Mouse (Mus musculus): ENCODE measurements around the gene Arsj. TPM values are rescaled to one million over a fixed set of nuclear protein-coding genes. Genes with fewer than 3 reads are reported as not detected.

Arsj gene
- polyA plus RNA-seq, 1 experiment, result 0.86 TPM

DNA sequence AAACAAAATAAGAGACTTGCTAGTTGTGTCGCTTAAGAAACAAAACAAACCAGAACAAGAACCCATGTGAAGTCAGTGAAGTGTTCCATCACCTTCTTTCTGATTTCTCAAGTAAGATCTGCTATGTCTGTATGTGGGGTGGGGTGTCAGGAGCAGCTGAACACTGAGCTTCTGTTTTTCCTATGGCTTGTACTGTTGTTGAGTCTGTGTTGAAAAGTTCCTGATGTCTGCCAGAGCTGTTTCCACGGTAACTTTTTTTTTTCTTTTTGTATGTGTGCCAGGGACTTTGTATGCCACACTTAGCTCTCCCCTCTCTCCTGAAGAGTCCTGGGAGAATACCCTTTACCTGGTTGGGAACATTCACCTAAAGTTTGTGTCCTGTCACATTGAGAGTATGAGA lies 34.0 kb downstream of the Arsj start:
- Histone ChIP-seq H3K4me1 (ENCODE audit: control insufficient read depth, insufficient read depth, low read length) (peaks cover 2% of the 10 kb centered on the region), H3K4me3 (ENCODE audit: insufficient read depth, low read length) (no peak overlapping the region), H3K27ac (ENCODE audit: insufficient read depth, low read length) (no peak overlapping the region)
- TF ChIP-seq POLR2A (IDR thresholded peaks at IDR 0.05; ENCODE audit: extremely low read depth, insufficient read depth, low read length), result no peak
- TF ChIP-seq CTCF (IDR thresholded peaks at IDR 0.05; ENCODE audit: extremely low read depth, insufficient read depth, low read length), result no peak

DNA sequence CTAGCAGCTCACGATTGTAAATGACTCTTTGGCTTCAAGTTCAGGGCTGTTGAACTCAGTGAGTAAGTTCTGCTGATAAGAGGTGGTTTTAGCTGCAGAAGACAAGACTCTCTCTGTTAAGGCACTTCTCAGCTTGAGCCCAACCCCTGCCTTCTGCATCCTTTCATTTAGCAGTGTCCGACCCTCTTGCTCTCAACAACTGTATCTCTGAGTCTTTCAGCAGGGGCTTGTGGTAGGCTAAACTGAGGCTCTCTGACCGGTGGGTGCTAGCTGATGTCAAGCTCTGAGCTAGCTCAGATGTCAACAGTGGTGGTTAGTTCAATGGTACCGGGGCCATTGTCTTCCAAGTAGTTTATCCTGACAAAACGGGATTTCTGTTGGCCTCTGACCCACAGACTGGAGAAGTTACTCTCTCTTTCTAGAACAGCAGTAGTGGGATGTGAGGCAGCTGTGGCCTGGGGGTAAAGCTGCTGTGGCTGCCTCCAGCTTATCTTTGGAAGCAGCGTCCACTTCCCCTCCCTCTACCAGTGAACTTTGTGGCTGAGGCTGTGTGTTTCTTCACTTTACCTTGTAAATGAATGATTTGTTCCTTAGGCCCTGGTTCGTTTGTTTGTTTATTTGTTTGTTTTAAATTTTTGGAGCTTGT lies 34.6 kb downstream of the Arsj start:
- TF ChIP-seq CTCF (IDR thresholded peaks at IDR 0.05; ENCODE audit: extremely low read depth, insufficient read depth, low read length) (no peak), POLR2A (IDR thresholded peaks at IDR 0.05; ENCODE audit: extremely low read depth, insufficient read depth, low read length) (no peak)
- no peak overlapping the region for H3K4me3 ChIP-seq (ENCODE audit: insufficient read depth, low read length)
- peaks cover 2% of the 10 kb centered on the region for H3K4me1 ChIP-seq (ENCODE audit: control insufficient read depth, insufficient read depth, low read length)
- H3K27ac ChIP-seq (ENCODE audit: insufficient read depth, low read length), result no peak overlapping the region

DNA sequence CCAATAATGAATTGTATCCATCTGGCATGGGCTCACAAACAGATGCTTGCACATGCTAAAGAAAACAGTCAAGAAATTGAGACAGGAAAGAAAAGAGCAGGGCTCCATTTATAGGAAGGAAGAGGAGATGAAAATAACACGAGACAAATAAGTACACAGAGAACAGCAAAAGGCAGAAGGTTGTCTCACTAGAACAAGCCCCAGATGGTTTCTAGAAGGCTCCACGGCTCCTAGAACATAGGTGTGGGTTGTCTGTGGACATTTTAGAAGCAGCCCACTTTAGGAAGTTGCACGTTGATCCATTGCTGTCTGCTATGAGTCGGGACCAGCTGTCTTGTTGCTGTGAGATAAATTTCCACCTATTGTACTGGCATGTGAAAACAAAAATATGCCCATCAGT lies 37.2 kb downstream of the Arsj start:
- Histone ChIP-seq H3K4me1 (ENCODE audit: control insufficient read depth, insufficient read depth, low read length) (peaks cover 2% of the 10 kb centered on the region), H3K4me3 (ENCODE audit: insufficient read depth, low read length) (no peak overlapping the region), H3K27ac (ENCODE audit: insufficient read depth, low read length) (no peak overlapping the region)
- no peak for TF ChIP-seq CTCF (IDR thresholded peaks at IDR 0.05; ENCODE audit: extremely low read depth, insufficient read depth, low read length)
- TF ChIP-seq POLR2A (IDR thresholded peaks at IDR 0.05; ENCODE audit: extremely low read depth, insufficient read depth, low read length), result no peak

DNA sequence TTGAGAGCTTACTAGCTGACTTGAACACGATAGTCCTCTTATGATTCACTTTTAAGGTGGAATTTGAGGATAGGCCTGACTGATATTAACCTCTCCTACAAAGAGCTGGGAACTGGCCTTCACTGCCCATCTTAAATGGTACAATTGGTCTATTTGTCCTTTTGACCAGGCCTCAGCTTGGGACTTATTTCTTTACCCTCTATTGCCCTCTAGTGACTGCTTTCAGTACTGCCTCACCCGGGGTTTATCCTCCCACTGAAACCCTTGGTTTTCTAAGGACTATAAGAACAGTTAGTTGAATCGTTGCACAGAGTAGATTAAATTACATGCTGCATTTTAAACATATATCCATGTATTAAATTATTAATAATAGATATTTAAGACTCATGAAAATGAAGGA lies 39.4 kb downstream of the Arsj start:
- no peak overlapping the region for H3K27ac ChIP-seq (ENCODE audit: insufficient read depth, low read length)
- no peak for TF ChIP-seq POLR2A (IDR thresholded peaks at IDR 0.05; ENCODE audit: extremely low read depth, insufficient read depth, low read length)
- peak; percentile 68 for TF ChIP-seq CTCF (IDR thresholded peaks at IDR 0.05; ENCODE audit: extremely low read depth, insufficient read depth, low read length)
- no peaks in the 10 kb centered on the region; the same call in 1 of the 2 replicates for H3K4me1 ChIP-seq (ENCODE audit: control insufficient read depth, insufficient read depth, low read length)
- H3K4me3 ChIP-seq (ENCODE audit: insufficient read depth, low read length), result no peak overlapping the region

DNA sequence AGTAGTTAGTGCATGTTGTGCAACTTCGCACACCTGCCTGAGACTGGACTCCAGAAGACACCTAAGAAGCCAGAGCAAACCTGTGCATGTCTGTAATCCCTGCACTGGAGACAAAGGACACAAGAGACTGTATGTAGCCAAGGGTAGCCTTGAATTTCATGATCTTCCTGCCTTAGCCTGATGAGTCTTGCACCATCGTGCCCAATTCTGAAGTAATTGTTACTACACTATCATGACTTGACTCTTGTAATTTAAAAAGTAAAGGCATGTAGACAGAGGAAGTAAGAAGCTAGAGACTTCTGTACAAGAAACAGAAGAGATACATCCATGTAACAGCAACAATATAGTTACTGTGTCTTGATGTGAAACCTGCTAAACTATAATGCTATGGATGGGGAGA lies 40.7 kb downstream of the Arsj start:
- no peak overlapping the region for H3K4me3 ChIP-seq (ENCODE audit: insufficient read depth, low read length)
- TF ChIP-seq POLR2A (IDR thresholded peaks at IDR 0.05; ENCODE audit: extremely low read depth, insufficient read depth, low read length) (no peak), CTCF (IDR thresholded peaks at IDR 0.05; ENCODE audit: extremely low read depth, insufficient read depth, low read length) (no peak)
- no peaks in the 10 kb centered on the region; the same call in 1 of the 2 replicates for H3K4me1 ChIP-seq (ENCODE audit: control insufficient read depth, insufficient read depth, low read length)
- H3K27ac ChIP-seq (ENCODE audit: insufficient read depth, low read length), result no peak overlapping the region

DNA sequence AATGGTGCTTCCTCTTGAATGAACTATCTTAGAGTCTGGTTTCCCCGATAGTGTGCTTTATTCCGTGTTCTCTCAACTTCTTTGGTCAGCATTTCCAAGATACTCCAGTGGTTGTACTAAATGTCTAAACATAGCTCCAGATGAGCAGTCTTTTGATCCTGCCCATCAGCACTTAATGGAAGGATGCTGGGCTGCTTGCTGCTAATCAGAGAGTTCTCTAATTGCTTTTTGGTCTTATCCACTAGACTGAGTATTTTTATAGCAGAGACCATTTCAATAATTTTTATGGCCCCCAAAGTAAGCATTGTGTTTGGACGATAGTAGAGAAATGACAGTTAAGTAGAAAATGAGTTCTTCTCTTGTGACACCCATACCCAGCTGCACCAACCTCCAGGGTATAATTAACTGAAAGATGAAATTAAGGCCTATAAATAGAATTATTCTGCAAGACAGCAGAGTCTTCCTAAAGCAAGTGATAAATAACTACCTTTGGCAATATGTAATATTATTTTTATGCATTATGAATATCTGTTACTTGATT lies 67.1 kb downstream of the Arsj start:
- H3K4me3 ChIP-seq (ENCODE audit: insufficient read depth, low read length), result no peak overlapping the region
- no peaks in the 10 kb centered on the region for H3K4me1 ChIP-seq (ENCODE audit: control insufficient read depth, insufficient read depth, low read length)
- TF ChIP-seq CTCF (IDR thresholded peaks at IDR 0.05; ENCODE audit: extremely low read depth, insufficient read depth, low read length) (no peak), POLR2A (IDR thresholded peaks at IDR 0.05; ENCODE audit: extremely low read depth, insufficient read depth, low read length) (no peak)
- H3K27ac ChIP-seq (ENCODE audit: insufficient read depth, low read length), result no peak overlapping the region

DNA sequence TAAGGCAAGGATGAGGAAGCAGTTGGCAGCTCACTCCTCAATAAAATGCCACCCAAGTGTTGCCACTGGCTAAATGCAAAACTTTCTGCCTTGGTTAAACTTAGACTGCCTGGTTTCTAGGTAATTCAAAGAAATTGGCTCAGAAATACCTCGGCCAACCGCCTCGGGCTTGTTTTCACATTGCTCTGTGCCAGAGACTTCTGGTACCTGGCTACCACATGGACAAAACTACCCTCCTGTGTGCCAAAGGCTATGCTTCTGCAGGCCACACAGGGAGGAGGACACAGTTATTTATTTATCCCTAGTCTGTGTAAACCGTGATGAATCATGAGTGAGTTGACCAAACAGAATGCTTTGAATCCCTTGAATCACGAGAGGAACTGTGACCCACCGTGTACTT lies 75.8 kb downstream of the Arsj start:
- Histone ChIP-seq H3K4me3 (ENCODE audit: insufficient read depth, low read length) (no peak overlapping the region), H3K27ac (ENCODE audit: insufficient read depth, low read length) (no peak overlapping the region), H3K4me1 (ENCODE audit: control insufficient read depth, insufficient read depth, low read length) (no peaks in the 10 kb centered on the region)
- TF ChIP-seq CTCF (IDR thresholded peaks at IDR 0.05; ENCODE audit: extremely low read depth, insufficient read depth, low read length) (no peak), POLR2A (IDR thresholded peaks at IDR 0.05; ENCODE audit: extremely low read depth, insufficient read depth, low read length) (no peak)

DNA sequence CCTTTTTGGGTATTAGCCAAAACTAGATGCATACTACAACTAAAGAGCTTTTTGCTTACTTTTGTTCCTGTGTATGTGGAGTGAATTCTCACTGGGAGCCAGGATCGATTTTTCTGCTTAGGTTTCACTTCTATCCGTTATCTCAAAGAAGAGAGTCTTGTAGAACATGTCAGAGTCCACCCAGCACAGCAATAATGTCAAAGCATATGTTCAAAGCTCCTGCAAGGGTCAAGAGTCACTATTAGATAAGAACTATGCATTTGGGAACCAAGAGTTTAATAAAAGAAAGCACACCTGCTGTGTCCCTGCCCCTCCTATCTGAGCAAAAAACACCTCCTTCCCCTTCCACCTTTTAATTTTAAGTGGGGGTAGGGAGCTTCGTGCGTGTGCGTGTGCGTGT lies 85.6 kb downstream of the Arsj start:
- no peak overlapping the region for H3K4me3 ChIP-seq (ENCODE audit: insufficient read depth, low read length)
- H3K27ac ChIP-seq (ENCODE audit: insufficient read depth, low read length), result no peak overlapping the region
- no peak for TF ChIP-seq CTCF (IDR thresholded peaks at IDR 0.05; ENCODE audit: extremely low read depth, insufficient read depth, low read length)
- no peak for TF ChIP-seq POLR2A (IDR thresholded peaks at IDR 0.05; ENCODE audit: extremely low read depth, insufficient read depth, low read length)
- H3K4me1 ChIP-seq (ENCODE audit: control insufficient read depth, insufficient read depth, low read length), result no peaks in the 10 kb centered on the region

DNA sequence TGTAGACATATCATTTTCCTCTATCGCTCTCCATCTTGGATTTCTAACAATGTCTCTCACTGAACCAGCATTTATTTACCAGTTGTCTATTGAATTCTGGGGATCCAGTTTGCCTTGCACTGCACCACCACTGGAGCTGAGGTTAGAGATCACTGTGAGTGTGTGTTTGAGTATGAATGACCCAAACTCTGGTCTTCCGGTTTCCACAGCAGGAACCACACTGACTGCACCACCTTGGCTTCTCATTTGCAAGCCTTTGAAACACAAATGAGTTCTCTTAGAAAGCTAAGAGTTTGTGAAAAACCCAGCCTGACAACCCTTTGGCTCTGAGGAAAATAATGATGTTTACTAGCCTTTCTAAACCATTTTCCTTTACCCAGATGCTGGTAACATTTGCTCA lies 86.0 kb downstream of the Arsj start:
- H3K27ac ChIP-seq (ENCODE audit: insufficient read depth, low read length), result no peak overlapping the region
- no peaks in the 10 kb centered on the region for H3K4me1 ChIP-seq (ENCODE audit: control insufficient read depth, insufficient read depth, low read length)
- TF ChIP-seq POLR2A (IDR thresholded peaks at IDR 0.05; ENCODE audit: extremely low read depth, insufficient read depth, low read length), result no peak
- TF ChIP-seq CTCF (IDR thresholded peaks at IDR 0.05; ENCODE audit: extremely low read depth, insufficient read depth, low read length), result no peak
- H3K4me3 ChIP-seq (ENCODE audit: insufficient read depth, low read length), result no peak overlapping the region

DNA sequence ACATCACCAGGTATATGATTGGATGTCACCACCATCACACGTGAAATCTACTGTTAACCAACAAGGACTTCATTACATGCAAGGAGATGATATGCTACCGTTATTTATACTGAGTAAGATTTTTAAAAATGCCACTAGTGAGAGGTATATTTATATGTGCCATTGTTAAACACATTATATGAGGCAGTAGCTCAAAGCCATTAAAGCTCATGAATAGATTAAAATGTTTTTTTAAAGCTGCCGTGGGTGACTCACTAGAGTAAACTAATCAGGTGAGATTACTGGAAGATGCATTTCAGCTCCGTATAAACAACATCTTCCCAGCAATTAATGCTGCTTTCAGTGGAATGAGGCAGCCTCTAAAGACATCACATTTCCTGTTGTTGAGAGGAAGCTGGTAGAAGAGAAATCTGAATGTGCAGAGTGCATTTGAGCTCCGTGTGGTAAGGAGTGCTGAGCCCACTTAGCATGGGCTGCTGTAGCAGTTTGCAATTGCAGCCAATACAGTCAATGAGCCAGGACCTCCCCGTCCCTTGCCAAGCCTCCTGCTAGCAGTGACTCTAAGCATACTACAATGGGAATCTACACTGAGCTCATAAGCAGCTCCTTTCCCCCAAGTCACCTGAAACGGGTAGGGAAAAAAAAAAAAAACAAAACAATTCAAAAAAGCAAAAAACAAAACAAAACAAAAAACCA lies 92.5 kb downstream of the Arsj start:
- no peak overlapping the region for H3K27ac ChIP-seq (ENCODE audit: insufficient read depth, low read length)
- H3K4me1 ChIP-seq (ENCODE audit: control insufficient read depth, insufficient read depth, low read length), result no peaks in the 10 kb centered on the region; the same call in 1 of the 2 replicates
- TF ChIP-seq CTCF (IDR thresholded peaks at IDR 0.05; ENCODE audit: extremely low read depth, insufficient read depth, low read length) (no peak), POLR2A (IDR thresholded peaks at IDR 0.05; ENCODE audit: extremely low read depth, insufficient read depth, low read length) (no peak)
- H3K4me3 ChIP-seq (ENCODE audit: insufficient read depth, low read length), result no peak overlapping the region
